Mouse (Mus musculus): ENCODE results near the gene Rab5if. TPM values are rescaled to one million over a fixed set of nuclear protein-coding genes. Genes with fewer than 3 reads are reported as not detected.
"Not testable (repeated sequence)": the region's sequence is repeated elsewhere in the genome, so short reads cannot be mapped to it uniquely, and the experiment has no call there.

Gene Rab5if
- polyA plus RNA-seq, 1 experiment from 2014 or later: 170 TPM

- WGBS: 72% methylated on average over 5 of the region's 5 CpGs
- peaks cover 6% of the 10 kb centered on the region for H3K4me1 ChIP-seq (replicated peaks; ENCODE audit: control insufficient read depth, insufficient read depth, low read length)
- no peaks in the 10 kb centered on the region for H3K9me3 ChIP-seq (ENCODE audit: control insufficient read depth, low read length)
- peaks cover 21% of the 10 kb centered on the region for H3K36me3 ChIP-seq (ENCODE audit: control insufficient read depth, insufficient read depth, low read length)
- ATAC-seq (ENCODE audit: low read depth): no peak
- H3K4me3 ChIP-seq (ENCODE audit: low read length): no peak overlapping the region
- no peak overlapping the region for H3K27ac ChIP-seq (ENCODE audit: low read length)
- no peak overlapping the region for H3K9ac ChIP-seq (ENCODE audit: low read length)
- H3K27me3 ChIP-seq (ENCODE audit: control insufficient read depth, insufficient read depth, low read depth, low read length): no peaks in the 10 kb centered on the region
- H3K4me2 ChIP-seq (ENCODE audit: low read depth, low read length): no peak overlapping the region
Observed at GRCm38 (mm10) chr2:156850505-156850904, 12.4 kb upstream of the Rab5if start.

- not testable (repeated sequence) for H3K9me3 ChIP-seq (ENCODE audit: control insufficient read depth, low read length); H3K27ac ChIP-seq (ENCODE audit: low read length); H3K9ac ChIP-seq (ENCODE audit: low read length); H3K4me2 ChIP-seq (ENCODE audit: low read depth, low read length); H3K4me3 ChIP-seq (ENCODE audit: low read length); H3K4me1 ChIP-seq (replicated peaks; ENCODE audit: control insufficient read depth, insufficient read depth, low read length); H3K27me3 ChIP-seq (ENCODE audit: control insufficient read depth, insufficient read depth, low read depth, low read length)
- peaks cover 19% of the 10 kb centered on the region for H3K36me3 ChIP-seq (ENCODE audit: control insufficient read depth, insufficient read depth, low read length)
- peak; percentile 37 for ATAC-seq (ENCODE audit: low read depth)
- WGBS: 59% methylated on average over 7 of the region's 13 CpGs
Observed at GRCm38 (mm10) chr2:156853584-156853983, 9.3 kb upstream of the Rab5if start.

GRCm38 (mm10) chr2:156853999-156854771, 8.7 kb upstream of the Rab5if start:
- Histone ChIP-seq H3K27ac (ENCODE audit: low read length) (0 out of 2 replicates have a peak overlapping the region, but pooled peaks have one; percentile 13), H3K36me3 (ENCODE audit: control insufficient read depth, insufficient read depth, low read length) (peaks cover 19% of the 10 kb centered on the region)
- not testable (repeated sequence) for H3K4me1 ChIP-seq (replicated peaks; ENCODE audit: control insufficient read depth, insufficient read depth, low read length); H3K9ac ChIP-seq (ENCODE audit: low read length); H3K4me3 ChIP-seq (ENCODE audit: low read length); H3K4me2 ChIP-seq (ENCODE audit: low read depth, low read length); H3K9me3 ChIP-seq (ENCODE audit: control insufficient read depth, low read length); H3K27me3 ChIP-seq (ENCODE audit: control insufficient read depth, insufficient read depth, low read depth, low read length)
- WGBS: 45% methylated on average over 13 of the region's 13 CpGs
- peak; percentile 32; the same call in 1 of the 2 replicates for ATAC-seq (ENCODE audit: low read depth)

GRCm38 (mm10) chr2:156856311-156856710, 6.6 kb upstream of the Rab5if start:
- H3K9ac ChIP-seq (ENCODE audit: low read length): no peak overlapping the region
- 89% methylated on average over 1 of the region's 1 CpGs for WGBS
- ATAC-seq (ENCODE audit: low read depth): no peak
- no peak overlapping the region for H3K4me3 ChIP-seq (ENCODE audit: low read length)
- H3K9me3 ChIP-seq (ENCODE audit: control insufficient read depth, low read length): no peaks in the 10 kb centered on the region
- H3K4me2 ChIP-seq (ENCODE audit: low read depth, low read length): no peak overlapping the region
- peaks cover 3% of the 10 kb centered on the region for H3K4me1 ChIP-seq (replicated peaks; ENCODE audit: control insufficient read depth, insufficient read depth, low read length)
- no peak overlapping the region for H3K27ac ChIP-seq (ENCODE audit: low read length)
- no peaks in the 10 kb centered on the region for H3K27me3 ChIP-seq (ENCODE audit: control insufficient read depth, insufficient read depth, low read depth, low read length)
- H3K36me3 ChIP-seq (ENCODE audit: control insufficient read depth, insufficient read depth, low read length): peaks cover 11% of the 10 kb centered on the region

GRCm38 (mm10) chr2:156857385-156857791, 5.5 kb upstream of the Rab5if start:
- Histone ChIP-seq H3K4me1 (replicated peaks; ENCODE audit: control insufficient read depth, insufficient read depth, low read length) (peaks cover 9% of the 10 kb centered on the region), H3K27ac (ENCODE audit: low read length) (peak overlapping the region; percentile 34), H3K4me3 (ENCODE audit: low read length) (no peak overlapping the region), H3K36me3 (ENCODE audit: control insufficient read depth, insufficient read depth, low read length) (peaks cover 7% of the 10 kb centered on the region), H3K9ac (ENCODE audit: low read length) (no peak overlapping the region), H3K4me2 (ENCODE audit: low read depth, low read length) (no peak overlapping the region), H3K27me3 (ENCODE audit: control insufficient read depth, insufficient read depth, low read depth, low read length) (no peaks in the 10 kb centered on the region), H3K9me3 (ENCODE audit: control insufficient read depth, low read length) (no peaks in the 10 kb centered on the region)
- no peak for ATAC-seq (ENCODE audit: low read depth)
- WGBS: 39% methylated on average over 3 of the region's 3 CpGs

- Histone ChIP-seq H3K4me3 (ENCODE audit: low read length) (no peak within 1 kb of the TSS), H3K27me3 (ENCODE audit: control insufficient read depth, insufficient read depth, low read depth, low read length) (no peaks in the 10 kb centered on the region), H3K27ac (ENCODE audit: low read length) (peak within 1 kb of the TSS; percentile 40), H3K4me1 (replicated peaks; ENCODE audit: control insufficient read depth, insufficient read depth, low read length) (peaks cover 9% of the 10 kb centered on the region), H3K4me2 (ENCODE audit: low read depth, low read length) (no peak within 1 kb of the TSS), H3K36me3 (ENCODE audit: control insufficient read depth, insufficient read depth, low read length) (peaks cover 7% of the 10 kb centered on the region), H3K9me3 (ENCODE audit: control insufficient read depth, low read length) (no peaks in the 10 kb centered on the region), H3K9ac (ENCODE audit: low read length) (peak within 1 kb of the TSS; percentile 35; the same call in 1 of the 2 replicates)
- WGBS: 84% methylated on average over 2 of the region's 2 CpGs
- ATAC-seq (ENCODE audit: low read depth): no peak
Observed at GRCm38 (mm10) chr2:156857835-156858234, 5.1 kb upstream of the Rab5if start, which contains the start of gene 4930518I15Rik. 4930518I15Rik (minus strand) TSS chr2:156857946.

GRCm38 (mm10) chr2:156858671-156859070, 4.3 kb upstream of the Rab5if start:
- Histone ChIP-seq H3K27ac (ENCODE audit: low read length) (peak overlapping the region; percentile 40), H3K4me1 (replicated peaks; ENCODE audit: control insufficient read depth, insufficient read depth, low read length) (peaks cover 9% of the 10 kb centered on the region)
- no peak for ATAC-seq (ENCODE audit: low read depth)

GRCm38 (mm10) chr2:156862041-156862717, 749 bp upstream of the Rab5if start:
- no peak for ATAC-seq (ENCODE audit: low read depth)

More at GRCm38 (mm10) chr2:156858671-156859070, 4.3 kb upstream of the Rab5if start:
- Histone ChIP-seq H3K27me3 (ENCODE audit: control insufficient read depth, insufficient read depth, low read depth, low read length) (no peaks in the 10 kb centered on the region), H3K9ac (ENCODE audit: low read length) (peak overlapping the region; percentile 35; the same call in 1 of the 2 replicates), H3K4me3 (ENCODE audit: low read length) (no peak overlapping the region), H3K36me3 (ENCODE audit: control insufficient read depth, insufficient read depth, low read length) (peaks cover 7% of the 10 kb centered on the region), H3K4me2 (ENCODE audit: low read depth, low read length) (no peak overlapping the region), H3K9me3 (ENCODE audit: control insufficient read depth, low read length) (no peaks in the 10 kb centered on the region)
- WGBS: 53% methylated on average over 7 of the region's 7 CpGs

GRCm38 (mm10) chr2:156863487-156864160, 696 bp downstream of the Rab5if start:
- H3K4me2 ChIP-seq (ENCODE audit: low read depth, low read length): peak overlapping the region; percentile 61
- WGBS: 1% methylated on average over 28 of the region's 28 CpGs
- peak; percentile 3; the same call in 1 of the 2 replicates for ATAC-seq (ENCODE audit: low read depth)

More at GRCm38 (mm10) chr2:156862041-156862717, 749 bp upstream of the Rab5if start:
- peak overlapping the region; percentile 69 for H3K9ac ChIP-seq (ENCODE audit: low read length)
- peak overlapping the region; percentile 97 for H3K27ac ChIP-seq (ENCODE audit: low read length)
- H3K9me3 ChIP-seq (ENCODE audit: control insufficient read depth, low read length): no peaks in the 10 kb centered on the region
- H3K4me1 ChIP-seq (replicated peaks; ENCODE audit: control insufficient read depth, insufficient read depth, low read length): peaks cover 20% of the 10 kb centered on the region
- H3K4me3 ChIP-seq (ENCODE audit: low read length): peak overlapping the region; percentile 98
- H3K36me3 ChIP-seq (ENCODE audit: control insufficient read depth, insufficient read depth, low read length): peaks cover 5% of the 10 kb centered on the region; the same call in 1 of the 2 replicates
- 0% methylated on average over 19 of the region's 19 CpGs for WGBS
- H3K4me2 ChIP-seq (ENCODE audit: low read depth, low read length): peak overlapping the region; percentile 78
- H3K27me3 ChIP-seq (ENCODE audit: control insufficient read depth, insufficient read depth, low read depth, low read length): no peaks in the 10 kb centered on the region

More at GRCm38 (mm10) chr2:156863487-156864160, 696 bp downstream of the Rab5if start:
- peaks cover 5% of the 10 kb centered on the region; the same call in 1 of the 2 replicates for H3K36me3 ChIP-seq (ENCODE audit: control insufficient read depth, insufficient read depth, low read length)
- peak overlapping the region; percentile 98 for H3K4me3 ChIP-seq (ENCODE audit: low read length)
- H3K9ac ChIP-seq (ENCODE audit: low read length): peak overlapping the region; percentile 99
- no peaks in the 10 kb centered on the region for H3K9me3 ChIP-seq (ENCODE audit: control insufficient read depth, low read length)
- H3K27ac ChIP-seq (ENCODE audit: low read length): peak overlapping the region; percentile 94
- peaks cover 18% of the 10 kb centered on the region for H3K4me1 ChIP-seq (replicated peaks; ENCODE audit: control insufficient read depth, insufficient read depth, low read length)
- no peaks in the 10 kb centered on the region for H3K27me3 ChIP-seq (ENCODE audit: control insufficient read depth, insufficient read depth, low read depth, low read length)
